Mouse (Mus musculus) lung, adult 2 months (tissue): ENCODE results near the gene Sepsecs.

ENCODE experiments used
- CTCF ChIP-seq: fragments of 200-500 bp; IDR thresholded peaks from 2 replicates; pipeline ENCODE4 v1.5.1; 2011; ENCODE audit warnings: mild to moderate bottlenecking, low read length, control low read depth; ENCODE audit not compliant: insufficient read depth
- POLR2A ChIP-seq: fragments of 200-500 bp; IDR thresholded peaks from 2 replicates; pipeline ENCODE4 v1.6.1; 2011; ENCODE audit warnings: low read depth, mild to moderate bottlenecking, control low read depth, low read length, borderline replicate concordance; ENCODE audit errors: extremely low read depth

GRCm38 (mm10) chr5:52681111-52681510 is 11.6 kb upstream of the Sepsecs start:
- TF ChIP-seq CTCF, result no peak
- no peak for TF ChIP-seq POLR2A
